Mouse (Mus musculus) kidney, adult 8-10 months (tissue): Measurements from ENCODE around the gene Dlgap5.

ENCODE experiments used
- DNase-seq, 2 experiments: peaks; one replicate each; pipeline ENCODE4 v3.0.0; 2022

Gene Dlgap5

GRCm38 (mm10) chr14:47395007-47395406 lies 23.2 kb downstream of the Dlgap5 start:
- DNase-seq, result no peak

- no peak for DNase-seq
These were observed 24.7 kb downstream of the Dlgap5 start for GRCm38 (mm10) chr14:47393354-47394094.

GRCm38 (mm10) chr14:47386125-47386524 lies 32.1 kb downstream of the Dlgap5 start:
- no peak for DNase-seq

- no peak for DNase-seq
These were observed 33.6 kb downstream of the Dlgap5 start for GRCm38 (mm10) chr14:47384653-47385052.

GRCm38 (mm10) chr14:47383911-47384310 lies 34.3 kb downstream of the Dlgap5 start:
- DNase-seq, result no peak

- DNase-seq, result no peak
These were observed 39.9 kb downstream of the Dlgap5 start for GRCm38 (mm10) chr14:47378336-47378735.

- DNase-seq, result no peak
These were observed 41.7 kb downstream of the Dlgap5 start for GRCm38 (mm10) chr14:47376526-47376925.

- DNase-seq, result peak; percentile 39 to 49
These were observed 44.2 kb downstream of the Dlgap5 start for GRCm38 (mm10) chr14:47373728-47374678.

GRCm38 (mm10) chr14:47371689-47372088 lies 46.5 kb downstream of the Dlgap5 start:
- DNase-seq, result no peak

- DNase-seq, result no peak
These were observed 47.4 kb downstream of the Dlgap5 start for GRCm38 (mm10) chr14:47370790-47371189.

- no peak for DNase-seq
These were observed 48.5 kb downstream of the Dlgap5 start for GRCm38 (mm10) chr14:47369741-47370140.

GRCm38 (mm10) chr14:47367461-47367860 lies 50.7 kb downstream of the Dlgap5 start, which contains the start of gene Lgals3:
TSS of gene Lgals3 (plus strand) at chr14:47367751.
- peak; percentile 52 to 76 for DNase-seq

- no peak for DNase-seq
These were observed 51.3 kb downstream of the Dlgap5 start for GRCm38 (mm10) chr14:47366881-47367321.

- no peak for DNase-seq
These were observed 53.3 kb downstream of the Dlgap5 start for GRCm38 (mm10) chr14:47364742-47365449.

GRCm38 (mm10) chr14:47361899-47362298 lies 56.3 kb downstream of the Dlgap5 start:
- DNase-seq, result no peak

- no peak for DNase-seq
These were observed 56.8 kb downstream of the Dlgap5 start for GRCm38 (mm10) chr14:47361418-47361817.

GRCm38 (mm10) chr14:47359610-47360009 lies 58.6 kb downstream of the Dlgap5 start:
- no peak for DNase-seq

GRCm38 (mm10) chr14:47356622-47357021 lies 61.6 kb downstream of the Dlgap5 start:
- DNase-seq, result no peak

- no peak for DNase-seq
These were observed 63.3 kb downstream of the Dlgap5 start for GRCm38 (mm10) chr14:47354948-47355347.

- DNase-seq, result peak in 1 of 2 experiments; percentile 36
These were observed 64.1 kb downstream of the Dlgap5 start for GRCm38 (mm10) chr14:47354111-47354577.

- DNase-seq, result peak in 1 of 2 experiments; percentile 28
These were observed 65.0 kb downstream of the Dlgap5 start for GRCm38 (mm10) chr14:47353240-47353639.

- no peak for DNase-seq
These were observed 65.9 kb downstream of the Dlgap5 start for GRCm38 (mm10) chr14:47352272-47352671.

- no peak for DNase-seq
These were observed 67.2 kb downstream of the Dlgap5 start for GRCm38 (mm10) chr14:47350974-47351373.
